In genomic region chr2:35768538-35769238, GRCm38 (mm10) we compare ENCODE assay signal across 14 mouse cellular contexts.
DNase-seq lines count a peak whose midpoint lies in the region; ATAC-seq lines count a peak whose summit lies in the region.
"Had no signal": no experiment of that assay in that cellular context is flagged by ENCODE, and none has a peak within 500 bp of the region (broad histone marks: within the 10 kb centered on the region; RNA-seq: fewer than 3 reads in every experiment).

No protein-coding gene starts in this region.

- peak overlapping the region; percentile 34; the same call in 1 of the 2 replicates for H3K9ac ChIP-seq in heart, embryonic 14.5 days (ENCODE audit: low read length)
- no peak overlapping the region for H3K9ac ChIP-seq in hindbrain, embryonic 12.5 days
- H3K9ac ChIP-seq: embryonic facial prominence, embryonic 13.5 days; midbrain, embryonic 13.5 days had no signal

- H3K4me1 ChIP-seq in heart, embryonic 14.5 days (ENCODE audit: control insufficient read depth in 2 of 2, insufficient read depth in 2 of 2, low read length in 2 of 2), result peaks cover 26 to 38% of the 10 kb centered on the region in 2 experiments
- peaks cover 19% of the 10 kb centered on the region for H3K4me1 ChIP-seq in hindbrain, embryonic 12.5 days

- H3K36me3 ChIP-seq in heart, embryonic 14.5 days (ENCODE audit: control insufficient read depth, insufficient read depth, low read length), result no peaks in the 10 kb centered on the region
- no peaks in the 10 kb centered on the region for H3K36me3 ChIP-seq in hindbrain, embryonic 12.5 days
- H3K36me3 ChIP-seq: embryonic facial prominence, embryonic 13.5 days; midbrain, embryonic 13.5 days had no signal

- 33% methylated on average over 4 of the region's 4 CpGs for WGBS in heart, embryonic 14.5 days
- 44% methylated on average over 4 of the region's 4 CpGs for WGBS in hindbrain, embryonic 12.5 days

- peak; percentile 14; the same call in 1 of the 2 replicates for ATAC-seq in heart, embryonic 14.5 days (ENCODE audit: insufficient number of reproducible peaks, insufficient read depth, low FRiP score, low read depth)
- no peak for ATAC-seq in CD4-positive, CD25-positive, alpha-beta regulatory T cell, adult 4 months
- ATAC-seq in hindbrain, embryonic 12.5 days (ENCODE audit: low FRiP score), result no peak
- ATAC-seq: activated CD4-positive, CD25-positive, alpha-beta regulatory T cell, adult 4 months; midbrain, embryonic 13.5 days had no signal

- H3K27ac ChIP-seq in heart, embryonic 14.5 days (replicated peaks in 1 of 2; ENCODE audit: control insufficient read depth in 1 of 2, insufficient read depth in 1 of 2, low read depth in 2 of 2, low read length in 2 of 2), result peak overlapping the region; percentile 65 to 80; a peak in 3 of 4 replicates
- H3K27ac ChIP-seq in hindbrain, embryonic 12.5 days, result no peak overlapping the region
- H3K27ac ChIP-seq: embryonic facial prominence, embryonic 13.5 days; midbrain, embryonic 13.5 days had no signal

- DNase-seq in heart, postnatal 4 days, result no peak
- DNase-seq in right cerebral cortex, adult 18-20 months, result peak; percentile 89
- DNase-seq in right cerebral cortex, postnatal 4 days, result no peak
- DNase-seq in left cerebral cortex, postnatal 14 days (ENCODE audit: low spot score in 2 of 2), result peak; percentile 69 to 85
- DNase-seq in kidney, postnatal 14 days, result no peak
- DNase-seq: cerebellum, adult 11 months; gastrocnemius, postnatal 25 days; thymus, postnatal 4 days had no signal

- H3K9me3 ChIP-seq in heart, embryonic 14.5 days (ENCODE audit: control insufficient read depth, low read length), result no peaks in the 10 kb centered on the region
- no peaks in the 10 kb centered on the region for H3K9me3 ChIP-seq in hindbrain, embryonic 12.5 days (replicated peaks)
- H3K9me3 ChIP-seq: embryonic facial prominence, embryonic 13.5 days; midbrain, embryonic 13.5 days had no signal

- intact Hi-C loops in left cerebral cortex, postnatal 14 days (cut with DNase I), result no loop called here

- no peak overlapping the region for H3K4me3 ChIP-seq in heart, embryonic 14.5 days (ENCODE audit: control insufficient read depth in 1 of 2, insufficient read depth in 1 of 2, low read depth in 1 of 2, low read length in 2 of 2)
- no peak overlapping the region for H3K4me3 ChIP-seq in hindbrain, embryonic 12.5 days
- H3K4me3 ChIP-seq: embryonic facial prominence, embryonic 13.5 days; midbrain, embryonic 13.5 days had no signal

- H3K4me2 ChIP-seq in heart, embryonic 14.5 days (ENCODE audit: low read length), result no peak overlapping the region
- no peak overlapping the region for H3K4me2 ChIP-seq in hindbrain, embryonic 12.5 days (replicated peaks)
- H3K4me2 ChIP-seq: embryonic facial prominence, embryonic 13.5 days; midbrain, embryonic 13.5 days had no signal

- H3K27me3 ChIP-seq in heart, embryonic 14.5 days (ENCODE audit: control insufficient read depth, insufficient read depth, low read length), result no peaks in the 10 kb centered on the region
- no peaks in the 10 kb centered on the region; the same call in 1 of the 2 replicates for H3K27me3 ChIP-seq in hindbrain, embryonic 12.5 days
- H3K27me3 ChIP-seq: embryonic facial prominence, embryonic 13.5 days had no signal

Comparison
In these comparisons a context has a peak if more than half of its experiments do, and no peak if none do; other contexts are left out.
1. DNase-seq: peak in right cerebral cortex, adult 18-20 months (single experiment) and left cerebral cortex, postnatal 14 days (2 of 2); none in heart, postnatal 4 days (single experiment), right cerebral cortex, postnatal 4 days (single experiment) and kidney, postnatal 14 days (single experiment).